Mouse (Mus musculus) heart, postnatal 0 days (tissue): ENCODE results near the gene Rprml.
"Not testable (repeated sequence)": the region's sequence is repeated elsewhere in the genome, so short reads cannot be mapped to it uniquely, and the experiment has no call there.

Experiments
- CTCF ChIP-seq: IDR thresholded peaks from 2 replicates; pipeline ENCODE4 v1.5.1; 2016; ENCODE audit warnings: antibody characterized with exemption, control low read depth, low read depth
- EP300 ChIP-seq: IDR thresholded peaks from 2 replicates; pipeline ENCODE4 v1.6.1; 2016; ENCODE audit warnings: antibody characterized with exemption, low read depth

GRCm38 (mm10) chr11:103677042-103677441 is 27.7 kb downstream of the Rprml start:
- TF ChIP-seq CTCF: peak; percentile 55
- TF ChIP-seq EP300: not testable (repeated sequence)
